Mouse (Mus musculus) embryonic fibroblast, embryonic 13.5 days (primary cell): Measurements from ENCODE around the gene Ccdc183.

Experiments used
- CTCF ChIP-seq: IDR thresholded peaks from 2 replicates; pipeline ENCODE4 v1.5.1; 2011; ENCODE audit warnings: mild to moderate bottlenecking, control low read depth, low read length, moderate library complexity, borderline replicate concordance; ENCODE audit not compliant: insufficient read depth
- POLR2A ChIP-seq: IDR thresholded peaks from 2 replicates; pipeline ENCODE4 v1.6.1; 2011; ENCODE audit warnings: low read depth, mild to moderate bottlenecking, control low read depth, low read length, moderate library complexity

GRCm38 (mm10) chr2:25664125-25664524 lies 46.6 kb upstream of the Ccdc183 start:
- TF ChIP-seq CTCF, result no peak
- TF ChIP-seq POLR2A, result no peak
